Mouse (Mus musculus) cortical plate, adult 2 months (tissue): ENCODE measurements around the gene Mrps22.

Experiments used
- CTCF ChIP-seq: fragments of 200-500 bp; IDR thresholded peaks from 2 replicates; pipeline ENCODE4 v1.5.1; 2011; ENCODE audit warnings: mild to moderate bottlenecking, control low read depth, low read length; ENCODE audit not compliant: insufficient read depth; ENCODE audit errors: extremely low read depth
- POLR2A ChIP-seq: fragments of 200-500 bp; IDR thresholded peaks from 2 replicates; pipeline ENCODE4 v1.6.1; 2011; ENCODE audit warnings: mild to moderate bottlenecking, low read length, control low read depth; ENCODE audit not compliant: insufficient read depth; ENCODE audit errors: extremely low read depth

DNA sequence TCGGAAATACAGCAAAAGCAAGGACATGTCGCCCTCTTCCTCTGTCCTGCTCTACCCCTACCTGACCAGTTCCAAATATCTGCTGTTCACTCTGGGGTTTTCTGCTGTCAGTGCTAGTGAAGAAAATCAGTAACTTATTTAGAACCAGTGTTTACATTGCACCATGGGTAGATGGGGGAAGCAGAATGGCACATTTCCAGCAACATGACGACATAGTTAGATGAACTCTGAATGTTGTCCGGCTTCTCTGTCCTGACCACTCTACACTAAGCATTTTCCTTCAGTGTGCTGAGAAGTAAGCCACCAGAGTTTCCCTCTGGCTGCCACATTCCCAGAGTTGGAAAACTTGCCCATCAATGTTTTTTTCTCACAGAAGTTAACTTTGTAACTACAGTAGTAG lies 17.6 kb downstream of the Mrps22 start:
- no peak for TF ChIP-seq CTCF
- no peak for TF ChIP-seq POLR2A
